7 mouse cellular contexts compared by ENCODE assay signal in the genomic region with DNA sequence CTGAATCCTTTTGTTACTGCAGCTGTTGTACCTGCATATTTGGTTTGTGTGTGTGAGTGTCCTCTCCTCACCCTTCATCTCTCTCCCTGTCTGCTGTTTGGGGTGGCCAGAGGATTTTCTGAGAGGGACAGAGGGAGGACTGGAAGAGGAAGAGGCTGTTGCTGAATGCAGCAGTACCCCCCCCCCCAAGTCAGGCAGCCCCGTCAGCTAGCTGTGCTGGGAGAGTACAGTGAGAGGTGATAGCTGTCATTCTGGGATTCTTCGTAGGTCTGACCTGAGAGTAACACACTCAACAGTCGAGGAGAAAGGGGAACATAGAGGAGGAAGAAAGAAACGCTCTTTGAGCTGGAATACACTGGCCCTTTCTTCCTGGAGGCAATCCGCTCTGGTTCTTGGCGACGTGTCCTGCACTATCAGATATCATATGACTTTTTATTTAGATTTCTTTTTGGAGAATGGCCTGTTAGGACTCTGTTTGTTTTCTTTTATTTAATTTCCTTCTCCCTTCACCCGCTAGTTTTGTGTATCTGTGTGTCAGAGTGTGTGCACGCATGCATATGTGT.
DNase-seq lines count a peak whose midpoint lies in the region; ATAC-seq lines count a peak whose summit lies in the region.

No protein-coding gene starts in this region.

- H3K9me3 ChIP-seq in lung, embryonic 16.5 days (ENCODE audit: control insufficient read depth, low read length): no peaks in the 10 kb centered on the region
- no peaks in the 10 kb centered on the region for H3K9me3 ChIP-seq in forebrain, embryonic 11.5 days (ENCODE audit: control insufficient read depth, low read length)
- no peaks in the 10 kb centered on the region for H3K9me3 ChIP-seq in intestine, embryonic 14.5 days (ENCODE audit: control insufficient read depth, low read length)
- no peaks in the 10 kb centered on the region for H3K9me3 ChIP-seq in stomach, embryonic 14.5 days (ENCODE audit: control insufficient read depth, low read depth, low read length)

- no peak for DNase-seq in lung, adult 18-20 months
- no peak for DNase-seq in forebrain, embryonic 11.5 days (ENCODE audit: low spot score)
- DNase-seq in intestine, embryonic 14.5 days (ENCODE audit: low spot score): no peak
- no peak for DNase-seq in layer of hippocampus, postnatal 36 days
- DNase-seq in c-Kit-positive CD71-positive TER-119-positive erythroid progenitor cells, embryonic 14.5 days (ENCODE audit: low spot score): no peak

- H3K27me3 ChIP-seq in lung, embryonic 16.5 days (ENCODE audit: control insufficient read depth, insufficient read depth, low read depth, low read length): no peaks in the 10 kb centered on the region
- no peaks in the 10 kb centered on the region for H3K27me3 ChIP-seq in forebrain, embryonic 11.5 days (ENCODE audit: control insufficient read depth, insufficient read depth, low read length)
- no peaks in the 10 kb centered on the region for H3K27me3 ChIP-seq in intestine, embryonic 14.5 days (replicated peaks; ENCODE audit: control insufficient read depth, insufficient read depth, low read length)
- no peaks in the 10 kb centered on the region for H3K27me3 ChIP-seq in stomach, embryonic 14.5 days (ENCODE audit: control insufficient read depth, insufficient read depth, low read length)

- H3K4me1 ChIP-seq in lung, embryonic 16.5 days (replicated peaks; ENCODE audit: control insufficient read depth, insufficient read depth, low read length): peaks cover 16% of the 10 kb centered on the region
- H3K4me1 ChIP-seq in forebrain, embryonic 11.5 days (replicated peaks; ENCODE audit: control insufficient read depth, insufficient read depth, low read length): peaks cover 16% of the 10 kb centered on the region
- H3K4me1 ChIP-seq in intestine, embryonic 14.5 days (replicated peaks; ENCODE audit: control insufficient read depth, insufficient read depth, low read length): peaks cover 9% of the 10 kb centered on the region
- H3K4me1 ChIP-seq in stomach, embryonic 14.5 days (ENCODE audit: control insufficient read depth, insufficient read depth, low read length): peaks cover 3% of the 10 kb centered on the region; the same call in 1 of the 2 replicates

- 9% methylated on average over 9 of the region's 9 CpGs for WGBS in lung, embryonic 16.5 days
- 9% methylated on average over 9 of the region's 9 CpGs for WGBS in forebrain, embryonic 11.5 days
- WGBS in intestine, embryonic 14.5 days: 41% methylated on average over 9 of the region's 9 CpGs
- 28% methylated on average over 9 of the region's 9 CpGs for WGBS in stomach, embryonic 14.5 days

- H3K4me2 ChIP-seq in lung, embryonic 16.5 days (ENCODE audit: low read depth, low read length): peak overlapping the region; percentile 35
- peak overlapping the region; percentile 50 for H3K4me2 ChIP-seq in forebrain, embryonic 11.5 days (ENCODE audit: low read depth, low read length, severe bottlenecking)
- H3K4me2 ChIP-seq in intestine, embryonic 14.5 days (ENCODE audit: low read length): peak overlapping the region; percentile 30
- H3K4me2 ChIP-seq in stomach, embryonic 14.5 days (replicated peaks; ENCODE audit: low read depth, low read length): peak overlapping the region; percentile 25; the same call in 1 of the 2 replicates

- ATAC-seq in lung, embryonic 16.5 days (ENCODE audit: low read depth): peak; percentile 69; the same call in 1 of the 2 replicates
- ATAC-seq in forebrain, embryonic 11.5 days (replicated peaks; ENCODE audit: low FRiP score): peak; percentile 11; the same call in 1 of the 2 replicates
- ATAC-seq in intestine, embryonic 14.5 days (replicated peaks; ENCODE audit: low FRiP score, low TSS enrichment, low read depth): no peak
- ATAC-seq in stomach, embryonic 14.5 days (ENCODE audit: insufficient number of reproducible peaks, insufficient read depth, low FRiP score, low read depth): no peak

- peak overlapping the region; percentile 46 for H3K9ac ChIP-seq in lung, embryonic 16.5 days (ENCODE audit: low read length)
- peak overlapping the region; percentile 62 for H3K9ac ChIP-seq in forebrain, embryonic 11.5 days (ENCODE audit: low read length)
- peak overlapping the region; percentile 25; the same call in 1 of the 2 replicates for H3K9ac ChIP-seq in intestine, embryonic 14.5 days (ENCODE audit: low read length)
- H3K9ac ChIP-seq in stomach, embryonic 14.5 days (replicated peaks; ENCODE audit: low read depth, low read length): no peak overlapping the region

- H3K4me3 ChIP-seq in lung, embryonic 16.5 days (ENCODE audit: low read length): peak overlapping the region; percentile 26
- H3K4me3 ChIP-seq in forebrain, embryonic 11.5 days (ENCODE audit: low read depth, low read length): peak overlapping the region; percentile 25
- H3K4me3 ChIP-seq in intestine, embryonic 14.5 days (ENCODE audit: low read depth, low read length): no peak overlapping the region
- H3K4me3 ChIP-seq in stomach, embryonic 14.5 days (ENCODE audit: low read depth, low read length): no peak overlapping the region

- H3K27ac ChIP-seq in lung, embryonic 16.5 days (ENCODE audit: low read length): 0 out of 2 replicates have a peak overlapping the region, but pooled peaks have one; percentile 57
- H3K27ac ChIP-seq in forebrain, embryonic 11.5 days (ENCODE audit: low read depth, low read length): peak overlapping the region; percentile 79
- no peak overlapping the region for H3K27ac ChIP-seq in intestine, embryonic 14.5 days (ENCODE audit: low read depth)
- H3K27ac ChIP-seq in stomach, embryonic 14.5 days (ENCODE audit: low read length): 0 out of 2 replicates have a peak overlapping the region, but pooled peaks have one; percentile 29

- no peaks in the 10 kb centered on the region for H3K36me3 ChIP-seq in lung, embryonic 16.5 days (ENCODE audit: control insufficient read depth, insufficient read depth, low read length)
- no peaks in the 10 kb centered on the region for H3K36me3 ChIP-seq in forebrain, embryonic 11.5 days (ENCODE audit: control insufficient read depth, insufficient read depth, low read length)
- no peaks in the 10 kb centered on the region for H3K36me3 ChIP-seq in intestine, embryonic 14.5 days (ENCODE audit: control insufficient read depth, insufficient read depth, low read length)
- no peaks in the 10 kb centered on the region for H3K36me3 ChIP-seq in stomach, embryonic 14.5 days (ENCODE audit: control insufficient read depth, insufficient read depth, low read length)

Comparison
In these comparisons a context has a peak if more than half of its experiments do, and no peak if none do; other contexts are left out.
1. ATAC-seq: peak in lung, embryonic 16.5 days (single experiment) and forebrain, embryonic 11.5 days (single experiment); none in intestine, embryonic 14.5 days (single experiment) and stomach, embryonic 14.5 days (single experiment).
2. H3K4me3 ChIP-seq: peak in lung, embryonic 16.5 days (single experiment) and forebrain, embryonic 11.5 days (single experiment); none in intestine, embryonic 14.5 days (single experiment) and stomach, embryonic 14.5 days (single experiment).
3. Peak in every context shown above with its lines, with median percentiles within 50 percentile points of each other: H3K4me2 ChIP-seq.